Mouse (Mus musculus): ENCODE measurements at regions not wholly inside any gene's neighbourhood (a gene's known extent, or its start where the extent isn't known, plus 50 kb on each side); places are given as distances from the start of the nearest gene placed in this dataset.

- Histone ChIP-seq H3K4me1 (ENCODE audit: control insufficient read depth, insufficient read depth, low read length) (no peaks in the 10 kb centered on the region), H3K36me3 (replicated peaks; ENCODE audit: control insufficient read depth, insufficient read depth, low read depth, low read length) (no peaks in the 10 kb centered on the region), H3K9ac (replicated peaks; ENCODE audit: low read length) (no peak overlapping the region), H3K4me3 (ENCODE audit: low read depth, low read length) (no peak overlapping the region), H3K9me3 (replicated peaks; ENCODE audit: control insufficient read depth, low read length) (no peaks in the 10 kb centered on the region), H3K27me3 (ENCODE audit: control insufficient read depth, insufficient read depth, low read length) (no peaks in the 10 kb centered on the region), H3K4me2 (ENCODE audit: low read depth, low read length) (no peak overlapping the region), H3K27ac (replicated peaks; ENCODE audit: low read depth, low read length) (no peak overlapping the region)
- 47% methylated on average over 9 of the region's 9 CpGs for WGBS
- DNase-seq (ENCODE audit: low spot score) (no peak), ATAC-seq (replicated peaks; ENCODE audit: insufficient number of reproducible peaks, low FRiP score, low TSS enrichment, low read depth) (no peak)
These were observed 1405.6 kb upstream of the A1bg start for GRCm38 (mm10) chr15:62328305-62328881.

- H3K4me3 ChIP-seq (ENCODE audit: low read depth, low read length), result no peak overlapping the region
- no peaks in the 10 kb centered on the region for H3K27me3 ChIP-seq (ENCODE audit: control insufficient read depth, insufficient read depth, low read length)
- no peaks in the 10 kb centered on the region for H3K4me1 ChIP-seq (ENCODE audit: control insufficient read depth, insufficient read depth, low read length)
- no peaks in the 10 kb centered on the region for H3K9me3 ChIP-seq (replicated peaks; ENCODE audit: control insufficient read depth, low read length)
- WGBS, result 36% methylated on average over 2 of the region's 2 CpGs
- H3K27ac ChIP-seq (replicated peaks; ENCODE audit: low read depth, low read length), result no peak overlapping the region
- no peak for DNase-seq (ENCODE audit: low spot score)
- no peak for ATAC-seq (replicated peaks; ENCODE audit: insufficient number of reproducible peaks, low FRiP score, low TSS enrichment, low read depth)
- no peak overlapping the region for H3K4me2 ChIP-seq (ENCODE audit: low read depth, low read length)
- no peaks in the 10 kb centered on the region for H3K36me3 ChIP-seq (replicated peaks; ENCODE audit: control insufficient read depth, insufficient read depth, low read depth, low read length)
- H3K9ac ChIP-seq (replicated peaks; ENCODE audit: low read length), result no peak overlapping the region
These were observed 1404.7 kb upstream of the A1bg start for GRCm38 (mm10) chr15:62327481-62327880.

DNA sequence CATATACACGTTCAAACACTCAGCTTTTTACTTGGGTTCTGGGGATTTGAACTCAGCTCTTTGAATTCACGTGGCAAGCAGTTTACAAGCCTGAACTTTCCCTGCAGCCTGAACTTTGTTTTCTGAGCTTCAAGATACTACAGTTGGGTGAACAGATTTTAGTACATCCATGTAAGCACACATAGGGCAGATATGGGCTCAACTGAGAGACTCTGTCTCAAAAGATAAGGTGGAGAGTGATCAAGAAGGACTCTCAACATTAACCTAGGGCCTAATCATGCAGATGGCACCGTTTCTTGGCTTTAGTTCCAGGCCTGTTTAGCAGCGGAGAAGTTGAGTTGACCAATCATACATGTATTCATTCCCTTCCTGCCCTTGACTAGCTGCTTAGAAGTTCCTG, 1403.7 kb upstream of the A1bg start:
- H3K4me1 ChIP-seq (ENCODE audit: control insufficient read depth, insufficient read depth, low read length), result no peaks in the 10 kb centered on the region

DNA sequence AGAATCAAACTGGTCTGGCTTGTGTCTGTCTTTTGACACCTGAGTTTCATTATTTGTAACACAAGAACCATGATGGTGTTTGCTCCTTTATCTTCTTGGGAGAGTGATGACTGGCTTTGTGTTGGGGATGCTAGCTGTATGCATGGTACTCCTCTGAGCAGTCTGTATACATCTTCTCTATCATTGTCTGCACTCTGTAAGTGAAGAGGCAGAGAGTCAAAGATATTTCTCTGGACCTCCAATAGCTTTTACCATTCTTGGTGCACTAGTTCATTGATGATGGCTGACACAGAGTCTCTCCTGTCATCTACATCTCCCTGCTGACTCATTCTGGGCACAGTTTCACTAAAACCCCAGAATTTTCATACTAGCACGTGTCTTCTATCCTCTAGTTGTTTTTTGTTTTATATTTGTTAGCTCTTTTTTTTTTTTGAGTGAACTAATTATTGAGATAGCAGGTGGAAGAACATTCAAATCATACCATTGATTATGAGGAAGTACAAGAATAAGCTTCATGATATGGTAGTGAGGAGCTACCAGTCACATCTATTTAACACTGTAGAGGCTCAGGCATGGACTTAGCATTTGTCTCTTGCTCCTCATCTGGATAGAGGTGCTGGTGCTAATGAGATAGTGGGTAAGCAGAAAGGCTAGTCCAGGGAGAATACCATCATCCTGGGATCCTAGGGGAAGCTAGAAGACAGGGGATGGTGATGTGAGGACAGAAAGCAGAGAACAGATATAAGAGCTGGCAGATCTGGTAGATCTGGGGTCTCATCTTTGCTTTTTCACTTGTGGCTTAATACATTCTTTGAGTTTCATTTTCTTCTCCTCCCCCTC, 1402.9 kb upstream of the A1bg start:
- ATAC-seq (replicated peaks; ENCODE audit: insufficient number of reproducible peaks, low FRiP score, low TSS enrichment, low read depth), result no peak
- WGBS, result 76% methylated on average over 1 of the region's 1 CpGs
- Histone ChIP-seq H3K36me3 (replicated peaks; ENCODE audit: control insufficient read depth, insufficient read depth, low read depth, low read length) (no peaks in the 10 kb centered on the region), H3K4me2 (ENCODE audit: low read depth, low read length) (no peak overlapping the region), H3K27ac (replicated peaks; ENCODE audit: low read depth, low read length) (no peak overlapping the region), H3K9me3 (replicated peaks; ENCODE audit: control insufficient read depth, low read length) (no peaks in the 10 kb centered on the region), H3K27me3 (ENCODE audit: control insufficient read depth, insufficient read depth, low read length) (no peaks in the 10 kb centered on the region), H3K4me3 (ENCODE audit: low read depth, low read length) (no peak overlapping the region), H3K4me1 (ENCODE audit: control insufficient read depth, insufficient read depth, low read length) (no peaks in the 10 kb centered on the region), H3K9ac (replicated peaks; ENCODE audit: low read length) (no peak overlapping the region)
- DNase-seq (ENCODE audit: low spot score), result no peak

More for the DNA sequence above, 1403.7 kb upstream of the A1bg start:
- no peaks in the 10 kb centered on the region for H3K27me3 ChIP-seq (ENCODE audit: control insufficient read depth, insufficient read depth, low read length)
- ATAC-seq (replicated peaks; ENCODE audit: insufficient number of reproducible peaks, low FRiP score, low TSS enrichment, low read depth) (no peak), DNase-seq (ENCODE audit: low spot score) (no peak)
- no peak overlapping the region for H3K27ac ChIP-seq (replicated peaks; ENCODE audit: low read depth, low read length)
- WGBS, result 92% methylated on average over 4 of the region's 4 CpGs
- no peak overlapping the region for H3K4me2 ChIP-seq (ENCODE audit: low read depth, low read length)
- H3K9me3 ChIP-seq (replicated peaks; ENCODE audit: control insufficient read depth, low read length), result no peaks in the 10 kb centered on the region
- no peaks in the 10 kb centered on the region for H3K36me3 ChIP-seq (replicated peaks; ENCODE audit: control insufficient read depth, insufficient read depth, low read depth, low read length)
- no peak overlapping the region for H3K9ac ChIP-seq (replicated peaks; ENCODE audit: low read length)
- H3K4me3 ChIP-seq (ENCODE audit: low read depth, low read length), result no peak overlapping the region

GRCm38 (mm10) chr15:62320966-62321365, 1398.2 kb upstream of the A1bg start:
- H3K9ac ChIP-seq (replicated peaks; ENCODE audit: low read length), result no peak overlapping the region
- H3K4me3 ChIP-seq (ENCODE audit: low read depth, low read length), result no peak overlapping the region
- no peak for ATAC-seq (replicated peaks; ENCODE audit: insufficient number of reproducible peaks, low FRiP score, low TSS enrichment, low read depth)
- WGBS, result 73% methylated on average over 5 of the region's 5 CpGs
- no peaks in the 10 kb centered on the region for H3K27me3 ChIP-seq (ENCODE audit: control insufficient read depth, insufficient read depth, low read length)
- H3K4me1 ChIP-seq (ENCODE audit: control insufficient read depth, insufficient read depth, low read length), result no peaks in the 10 kb centered on the region
- H3K36me3 ChIP-seq (replicated peaks; ENCODE audit: control insufficient read depth, insufficient read depth, low read depth, low read length), result no peaks in the 10 kb centered on the region
- H3K27ac ChIP-seq (replicated peaks; ENCODE audit: low read depth, low read length), result no peak overlapping the region
- no peak overlapping the region for H3K4me2 ChIP-seq (ENCODE audit: low read depth, low read length)
- DNase-seq (ENCODE audit: low spot score), result no peak
- no peaks in the 10 kb centered on the region for H3K9me3 ChIP-seq (replicated peaks; ENCODE audit: control insufficient read depth, low read length)

DNA sequence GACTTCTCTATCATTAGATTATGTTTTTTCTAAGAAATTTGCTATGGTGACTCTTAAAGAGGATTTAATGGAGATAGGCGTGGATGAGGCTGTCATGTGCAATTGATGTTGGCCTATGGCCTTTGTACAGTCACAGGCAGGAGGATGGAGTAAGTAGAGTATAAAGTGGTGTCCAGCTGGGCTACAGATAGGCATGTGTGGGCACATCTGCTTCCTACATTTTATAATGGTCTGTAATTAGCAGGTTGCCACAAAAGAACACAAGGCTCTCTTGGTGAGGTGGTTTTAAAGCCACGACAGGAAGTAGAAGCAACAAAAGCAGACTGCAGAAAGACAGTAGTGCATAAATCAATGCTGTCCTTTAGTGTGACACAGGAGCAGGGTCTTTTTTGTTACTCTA, 1391.6 kb upstream of the A1bg start:
- Histone ChIP-seq H3K4me1 (ENCODE audit: control insufficient read depth, insufficient read depth, low read length) (no peaks in the 10 kb centered on the region), H3K36me3 (replicated peaks; ENCODE audit: control insufficient read depth, insufficient read depth, low read depth, low read length) (no peaks in the 10 kb centered on the region), H3K9me3 (replicated peaks; ENCODE audit: control insufficient read depth, low read length) (no peaks in the 10 kb centered on the region), H3K27ac (replicated peaks; ENCODE audit: low read depth, low read length) (no peak overlapping the region), H3K27me3 (ENCODE audit: control insufficient read depth, insufficient read depth, low read length) (no peaks in the 10 kb centered on the region), H3K4me3 (ENCODE audit: low read depth, low read length) (no peak overlapping the region), H3K4me2 (ENCODE audit: low read depth, low read length) (no peak overlapping the region), H3K9ac (replicated peaks; ENCODE audit: low read length) (no peak overlapping the region)
- 46% methylated on average over 2 of the region's 2 CpGs for WGBS
- no peak for ATAC-seq (replicated peaks; ENCODE audit: insufficient number of reproducible peaks, low FRiP score, low TSS enrichment, low read depth)
- no peak for DNase-seq (ENCODE audit: low spot score)

DNA sequence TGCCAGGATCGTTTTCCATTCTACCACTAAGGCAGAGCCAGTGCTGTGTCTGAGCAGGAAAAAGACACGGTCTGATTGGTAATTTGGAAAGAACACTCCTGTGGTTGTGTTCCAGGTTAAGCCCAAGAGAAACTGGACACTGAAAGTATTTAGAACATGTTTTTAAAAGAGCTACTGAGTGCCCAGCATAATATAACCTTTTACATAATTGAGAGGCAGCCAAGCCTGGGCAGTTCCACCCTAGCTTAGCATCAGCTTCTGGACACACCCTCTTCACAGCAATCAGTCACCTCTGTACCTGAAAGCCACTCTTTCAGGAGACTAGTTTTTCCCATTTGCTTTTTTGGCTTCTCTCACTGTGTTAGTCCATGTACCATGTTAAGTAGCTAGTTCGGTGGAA, 1379.4 kb upstream of the A1bg start:
- no peak overlapping the region for H3K27ac ChIP-seq (replicated peaks; ENCODE audit: low read depth, low read length)
- H3K36me3 ChIP-seq (replicated peaks; ENCODE audit: control insufficient read depth, insufficient read depth, low read depth, low read length), result no peaks in the 10 kb centered on the region
- no peak overlapping the region for H3K9ac ChIP-seq (replicated peaks; ENCODE audit: low read length)
- no peaks in the 10 kb centered on the region for H3K9me3 ChIP-seq (replicated peaks; ENCODE audit: control insufficient read depth, low read length)
- no peaks in the 10 kb centered on the region for H3K4me1 ChIP-seq (ENCODE audit: control insufficient read depth, insufficient read depth, low read length)
- WGBS, result 79% methylated on average over 3 of the region's 3 CpGs
- no peak overlapping the region for H3K4me2 ChIP-seq (ENCODE audit: low read depth, low read length)
- H3K27me3 ChIP-seq (ENCODE audit: control insufficient read depth, insufficient read depth, low read length), result no peaks in the 10 kb centered on the region
- H3K4me3 ChIP-seq (ENCODE audit: low read depth, low read length), result no peak overlapping the region
- DNase-seq (ENCODE audit: low spot score) (no peak), ATAC-seq (replicated peaks; ENCODE audit: insufficient number of reproducible peaks, low FRiP score, low TSS enrichment, low read depth) (no peak)

DNA sequence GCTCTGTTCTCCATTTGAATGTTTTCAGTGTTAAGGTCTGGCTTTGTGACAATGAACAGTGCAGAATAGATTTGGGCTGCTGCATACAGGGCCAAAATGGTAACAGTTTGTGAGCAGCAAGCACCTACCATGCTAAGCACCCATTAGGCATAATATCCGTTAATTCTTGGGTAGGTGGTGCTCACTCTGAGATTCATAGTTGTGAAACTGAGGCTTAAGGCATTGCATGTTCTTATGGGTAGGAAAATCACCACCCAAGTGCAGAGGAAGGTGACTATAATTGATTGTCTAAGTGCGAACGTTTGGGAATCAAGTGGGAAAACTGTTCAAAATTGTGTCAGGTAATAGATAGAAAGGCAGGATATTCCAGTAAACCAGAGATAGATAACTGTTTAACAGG, 1378.8 kb upstream of the A1bg start:
- 84% methylated on average over 3 of the region's 3 CpGs for WGBS
- no peak for ATAC-seq (replicated peaks; ENCODE audit: insufficient number of reproducible peaks, low FRiP score, low TSS enrichment, low read depth)

More for the DNA sequence above, 1378.8 kb upstream of the A1bg start:
- H3K4me2 ChIP-seq (ENCODE audit: low read depth, low read length), result no peak overlapping the region
- H3K9me3 ChIP-seq (replicated peaks; ENCODE audit: control insufficient read depth, low read length), result no peaks in the 10 kb centered on the region
- H3K27ac ChIP-seq (replicated peaks; ENCODE audit: low read depth, low read length), result no peak overlapping the region
- no peaks in the 10 kb centered on the region for H3K36me3 ChIP-seq (replicated peaks; ENCODE audit: control insufficient read depth, insufficient read depth, low read depth, low read length)
- H3K4me3 ChIP-seq (ENCODE audit: low read depth, low read length), result no peak overlapping the region
- no peaks in the 10 kb centered on the region for H3K27me3 ChIP-seq (ENCODE audit: control insufficient read depth, insufficient read depth, low read length)
- no peaks in the 10 kb centered on the region for H3K4me1 ChIP-seq (ENCODE audit: control insufficient read depth, insufficient read depth, low read length)
- DNase-seq (ENCODE audit: low spot score), result no peak
- no peak overlapping the region for H3K9ac ChIP-seq (replicated peaks; ENCODE audit: low read length)

All from embryonic facial prominence, embryonic 11.5 days (tissue).